ENCODE assay signal across 21 mouse cellular contexts in genomic region chr4:127037158-127037557, GRCm38 (mm10). TPM values are rescaled to one million over a fixed set of nuclear protein-coding genes. Genes with fewer than 3 reads are reported as not detected.
DNase-seq lines count a peak whose midpoint lies in the region; ATAC-seq and TF ChIP-seq lines count a peak whose summit lies in the region.
"Had no signal": no experiment of that assay in that cellular context is flagged by ENCODE, and none has a peak within 500 bp of the region (broad histone marks: within the 10 kb centered on the region; RNA-seq: fewer than 3 reads in every experiment).

No protein-coding gene starts in this region.

- no peaks in the 10 kb centered on the region for H3K27me3 ChIP-seq in heart, adult 2 months (ENCODE audit: control insufficient read depth, insufficient read depth, low read length)
- no peaks in the 10 kb centered on the region for H3K27me3 ChIP-seq in kidney, embryonic 16.5 days (ENCODE audit: insufficient read depth, low read length)
- H3K27me3 ChIP-seq in liver, adult 2 months (ENCODE audit: control insufficient read depth, insufficient read depth, low read length): no peaks in the 10 kb centered on the region
- no peaks in the 10 kb centered on the region for H3K27me3 ChIP-seq in liver, postnatal 0 days (ENCODE audit: insufficient read depth, low read length)
- H3K27me3 ChIP-seq: embryonic facial prominence, embryonic 13.5 days; forebrain, embryonic 12.5 days; heart, embryonic 13.5 days; hindbrain, embryonic 13.5 days; Patski had no signal

- TF ChIP-seq CTCF in heart, adult 2 months (IDR thresholded peaks at IDR 0.05): no peak
- no peak for TF ChIP-seq CTCF in liver, adult 2 months (IDR thresholded peaks at IDR 0.05; ENCODE audit: low read depth, low read length)
- no peak for TF ChIP-seq CTCF in liver, postnatal 0 days (IDR thresholded peaks at IDR 0.05; ENCODE audit: low read depth)

- TF ChIP-seq EP300 in heart, adult 2 months (IDR thresholded peaks at IDR 0.05; ENCODE audit: insufficient read depth, low read depth, low read length): no peak
- no peak for TF ChIP-seq EP300 in liver, postnatal 0 days (IDR thresholded peaks at IDR 0.05; ENCODE audit: low read depth)

- DNase-seq in heart, adult 2 months: no peak
- DNase-seq in heart, postnatal 25 days (ENCODE audit: low spot score): no peak
- peak; percentile 33 to 45 for DNase-seq in kidney, adult 8-10 months
- peak; percentile 57 for DNase-seq in liver, adult 2 months (ENCODE audit: extremely low read depth, low read depth, low spot score)
- no peak for DNase-seq in liver, postnatal 0 days
- DNase-seq in naive thymus-derived CD4-positive, alpha-beta T cell, adult 2 months (ENCODE audit: low read depth): peak; percentile 28
- DNase-seq in cerebellum, adult 11 months: no peak
- DNase-seq: adrenal gland, postnatal 14 days; cerebellum, adult 18-20 months; cerebellum, adult 9-11 months; cerebellum, postnatal 36 days; gastrocnemius, postnatal 14 days had no signal

- ATAC-seq in kidney, embryonic 16.5 days (ENCODE audit: low FRiP score, low TSS enrichment): no peak
- no peak for ATAC-seq in liver, postnatal 0 days
- ATAC-seq: activated CD4-positive, CD25-positive, alpha-beta regulatory T cell, adult 4 months; forebrain, embryonic 16.5 days; Patski had no signal

- H3K9me3 ChIP-seq in kidney, embryonic 16.5 days (ENCODE audit: low read length): no peaks in the 10 kb centered on the region
- no peaks in the 10 kb centered on the region for H3K9me3 ChIP-seq in liver, postnatal 0 days (ENCODE audit: low read length)
- H3K9me3 ChIP-seq: embryonic facial prominence, embryonic 13.5 days; forebrain, embryonic 12.5 days; heart, embryonic 13.5 days; hindbrain, embryonic 13.5 days had no signal

- no peak overlapping the region for H3K4me3 ChIP-seq in heart, adult 2 months
- no peak overlapping the region for H3K4me3 ChIP-seq in kidney, embryonic 16.5 days (ENCODE audit: low read length)
- H3K4me3 ChIP-seq in liver, adult 2 months (ENCODE audit: insufficient read depth, low read depth, low read length): no peak overlapping the region
- H3K4me3 ChIP-seq in liver, postnatal 0 days (ENCODE audit: low read depth, low read length): no peak overlapping the region
- H3K4me3 ChIP-seq: embryonic facial prominence, embryonic 13.5 days; forebrain, embryonic 12.5 days; heart, embryonic 13.5 days; hindbrain, embryonic 13.5 days had no signal

- WGBS in heart, adult 2 months: 87% methylated on average over 3 of the region's 3 CpGs
- 92% methylated on average over 3 of the region's 3 CpGs for WGBS in kidney, embryonic 16.5 days
- 63% methylated on average over 3 of the region's 3 CpGs for WGBS in liver, adult 2 months
- 81% methylated on average over 3 of the region's 3 CpGs for WGBS in liver, postnatal 0 days (ENCODE audit: insufficient replicate concordance)

- TF ChIP-seq POLR2A in heart, adult 2 months (IDR thresholded peaks at IDR 0.05; ENCODE audit: insufficient read depth, low read depth, low read length): 0 out of 2 replicates have a peak, but pooled peaks have one; percentile 8
- no peak for TF ChIP-seq POLR2A in liver, adult 2 months (IDR thresholded peaks at IDR 0.05; ENCODE audit: extremely low read depth, insufficient read depth, low read length)

- intact Hi-C loops in heart, adult 2 months (cut with DNase I): no loop called here
- intact Hi-C loops in heart, postnatal 25 days (cut with DNase I): no loop called here

- no peak overlapping the region for H3K4me2 ChIP-seq in kidney, embryonic 16.5 days (replicated peaks; ENCODE audit: low read depth, low read length)
- H3K4me2 ChIP-seq in liver, postnatal 0 days (ENCODE audit: low read depth, low read length): no peak overlapping the region
- H3K4me2 ChIP-seq: embryonic facial prominence, embryonic 13.5 days; forebrain, embryonic 12.5 days; heart, embryonic 13.5 days; hindbrain, embryonic 13.5 days had no signal

- no peak overlapping the region for H3K9ac ChIP-seq in heart, adult 2 months (ENCODE audit: low read depth, low read length)
- H3K9ac ChIP-seq in kidney, embryonic 16.5 days (replicated peaks; ENCODE audit: low read length): no peak overlapping the region
- no peak overlapping the region for H3K9ac ChIP-seq in liver, adult 2 months (ENCODE audit: low read depth, low read length)
- H3K9ac ChIP-seq in liver, postnatal 0 days (replicated peaks): no peak overlapping the region
- H3K9ac ChIP-seq: embryonic facial prominence, embryonic 13.5 days; forebrain, embryonic 12.5 days; heart, embryonic 13.5 days; hindbrain, embryonic 13.5 days had no signal

- no peak overlapping the region for H3K27ac ChIP-seq in heart, adult 2 months
- no peak overlapping the region for H3K27ac ChIP-seq in kidney, embryonic 16.5 days (ENCODE audit: low read length)
- no peak overlapping the region for H3K27ac ChIP-seq in liver, adult 2 months (replicated peaks; ENCODE audit: insufficient read depth, low read depth, low read length)
- H3K27ac ChIP-seq in liver, postnatal 0 days (ENCODE audit: low read depth): no peak overlapping the region
- H3K27ac ChIP-seq: embryonic facial prominence, embryonic 13.5 days; forebrain, embryonic 12.5 days; heart, embryonic 13.5 days; hindbrain, embryonic 13.5 days had no signal

- H3K36me3 ChIP-seq in heart, adult 2 months (ENCODE audit: control insufficient read depth, insufficient read depth, low read length): peaks cover 42% of the 10 kb centered on the region
- peaks cover 61% of the 10 kb centered on the region for H3K36me3 ChIP-seq in kidney, embryonic 16.5 days (ENCODE audit: insufficient read depth, low read length)
- peaks cover 70% of the 10 kb centered on the region for H3K36me3 ChIP-seq in liver, adult 2 months (ENCODE audit: control insufficient read depth, insufficient read depth, low read length)
- H3K36me3 ChIP-seq in liver, postnatal 0 days (replicated peaks; ENCODE audit: insufficient read depth, low read length): peaks cover 77% of the 10 kb centered on the region

- no peaks in the 10 kb centered on the region; the same call in 1 of the 2 replicates for H3K79me2 ChIP-seq in heart, adult 2 months (replicated peaks; ENCODE audit: control insufficient read depth, insufficient read depth, low read length)
- no peaks in the 10 kb centered on the region; the same call in 1 of the 2 replicates for H3K79me2 ChIP-seq in liver, adult 2 months (ENCODE audit: control insufficient read depth, insufficient read depth, low read length)

- H3K4me1 ChIP-seq in heart, adult 2 months (ENCODE audit: control insufficient read depth, insufficient read depth, low read length): peaks cover 1% of the 10 kb centered on the region
- H3K4me1 ChIP-seq in kidney, embryonic 16.5 days (ENCODE audit: insufficient read depth, low read length): no peaks in the 10 kb centered on the region
- H3K4me1 ChIP-seq in liver, adult 2 months (ENCODE audit: control insufficient read depth, insufficient read depth, low read length): no peaks in the 10 kb centered on the region; the same call in 1 of the 2 replicates
- no peaks in the 10 kb centered on the region for H3K4me1 ChIP-seq in liver, postnatal 0 days (ENCODE audit: insufficient read depth)
- H3K4me1 ChIP-seq: embryonic facial prominence, embryonic 13.5 days; forebrain, embryonic 12.5 days; heart, embryonic 13.5 days had no signal

RNA-seq across cellular contexts. Expression of gene Sfpq, which starts 16.0 kb away (rescaled TPM):
- 10 to 100 TPM; 72.2 to 75.5 TPM for total RNA-seq in heart, adult 2 months (2021)
- 16.7 and 32.7 TPM in 2 replicates for polyA plus RNA-seq in heart, adult 2 months (2012; rRNA removed)
- total RNA-seq in heart, postnatal 25 days (2021): 10 to 100 TPM; 81.5 to 86.2 TPM
- 60.9 and 73.5 TPM in 2 replicates for polyA plus RNA-seq in kidney, embryonic 16.5 days (2015; fragmentation: Nextera tagmentation; extraction: Ambion mirVana)
- total RNA-seq in liver, adult 2 months (2014; rRNA removed): 49.3 and 50.9 TPM in 2 replicates
- 11.1 and 12.6 TPM in 2 replicates for polyA plus RNA-seq in liver, adult 2 months (2012; rRNA removed)
- polyA plus RNA-seq in liver, postnatal 0 days (2015; fragmentation: Nextera tagmentation; extraction: Ambion mirVana): 26.2 and 32.2 TPM in 2 replicates

RNA-seq across cellular contexts. Expression of gene Zmym1, which starts 23.8 kb away (rescaled TPM):
- total RNA-seq in heart, adult 2 months (2021): 1 to 10 TPM; 4.1 to 5.6 TPM
- polyA plus RNA-seq in heart, adult 2 months (2012; rRNA removed): 2.4 and 2.7 TPM in 2 replicates
- total RNA-seq in heart, postnatal 25 days (2021): 1 to 10 TPM; 6.1 to 7.0 TPM
- 22.5 and 23.9 TPM in 2 replicates for polyA plus RNA-seq in kidney, embryonic 16.5 days (2015; fragmentation: Nextera tagmentation; extraction: Ambion mirVana)
- 3.4 and 5.0 TPM in 2 replicates for total RNA-seq in liver, adult 2 months (2014; rRNA removed)
- 0.62 and 0.81 TPM in 2 replicates for polyA plus RNA-seq in liver, adult 2 months (2012; rRNA removed)
- 5.7 and 5.9 TPM in 2 replicates for polyA plus RNA-seq in liver, postnatal 0 days (2015; fragmentation: Nextera tagmentation; extraction: Ambion mirVana)

RNA-seq across cellular contexts. Expression of gene Zmym6, which starts 40.0 kb away (rescaled TPM):
- total RNA-seq in heart, adult 2 months (2021): 10 to 100 TPM in 1 of 2 experiments, 1 to 10 TPM in 1; 9.0 to 11.9 TPM
- 4.9 and 8.4 TPM in 2 replicates for polyA plus RNA-seq in heart, adult 2 months (2012; rRNA removed)
- 10 to 100 TPM in 1 of 2 experiments, 1 to 10 TPM in 1; 8.9 to 12.4 TPM for total RNA-seq in heart, postnatal 25 days (2021)
- polyA plus RNA-seq in kidney, embryonic 16.5 days (2015; fragmentation: Nextera tagmentation; extraction: Ambion mirVana): 22.2 and 22.9 TPM in 2 replicates
- 6.8 and 7.2 TPM in 2 replicates for total RNA-seq in liver, adult 2 months (2014; rRNA removed)
- 0.98 and 1.4 TPM in 2 replicates for polyA plus RNA-seq in liver, adult 2 months (2012; rRNA removed)
- polyA plus RNA-seq in liver, postnatal 0 days (2015; fragmentation: Nextera tagmentation; extraction: Ambion mirVana): 2.2 TPM in 2 replicates
- polyA plus RNA-seq: C2C12 had no signal

Comparison
In these comparisons a context has a peak if more than half of its experiments do, and no peak if none do; other contexts are left out.
1. DNase-seq: peak in kidney, adult 8-10 months (2 of 2), liver, adult 2 months (single experiment) and naive thymus-derived CD4-positive, alpha-beta T cell, adult 2 months (single experiment); none in heart, adult 2 months (0 of 2), heart, postnatal 25 days (single experiment), liver, postnatal 0 days (single experiment) and cerebellum, adult 11 months (single experiment).